Mouse (Mus musculus) E14TG2a.4 (cell line): Measurements from ENCODE around the gene Gatd1.

Experiments
- H3K27me3 ChIP-seq: 2 replicates; pipeline ENCODE4 v1.6.1; 2014; ENCODE audit warnings: low read length, control low read depth; ENCODE audit not compliant: insufficient read depth
- H3K36me3 ChIP-seq: 2 replicates; pipeline ENCODE4 v1.6.1; 2014; ENCODE audit warnings: low read length, control low read depth; ENCODE audit not compliant: insufficient read depth
- H3K4me1 ChIP-seq: replicated peaks from 2 replicates; pipeline ENCODE4 v1.6.1; 2014; ENCODE audit warnings: low read depth, low read length, control low read depth
- H3K4me3 ChIP-seq: replicated peaks from 2 replicates; pipeline ENCODE4 v1.5.1; 2014; ENCODE audit warnings: mild to moderate bottlenecking, low read length
- H3K9me3 ChIP-seq: 2 replicates; pipeline ENCODE4 v1.6.1; 2014; ENCODE audit warnings: low read length, control low read depth
- CTCF ChIP-seq: conservative IDR thresholded peaks from 2 replicates; pipeline ENCODE4 v1.5.1; 2014; ENCODE audit warnings: low read length
- NANOG ChIP-seq: IDR thresholded peaks from 2 replicates; pipeline ENCODE4 v1.6.1; 2014; ENCODE audit warnings: borderline replicate concordance, low read length, mixed read lengths
- POU5F1 ChIP-seq: IDR thresholded peaks from 2 replicates; pipeline ENCODE4 v1.6.1; 2014; ENCODE audit warnings: low read length, borderline replicate concordance

Gene Gatd1

GRCm38 (mm10) chr7:141437178-141438120 lies 23.5 kb upstream of the Gatd1 start, which contains the start of gene Slc25a22:
Gene Slc25a22 (minus strand): TSS chr7:141437892.
- H3K4me1 ChIP-seq: peaks cover 90% of the 10 kb centered on the region
- H3K27me3 ChIP-seq: no peaks in the 10 kb centered on the region
- peaks cover 64% of the 10 kb centered on the region for H3K36me3 ChIP-seq
- H3K9me3 ChIP-seq: no peaks in the 10 kb centered on the region
- TF ChIP-seq CTCF (peak; percentile 21), POU5F1 (no peak), NANOG (no peak)
- peak within 1 kb of the TSS; percentile 85 for H3K4me3 ChIP-seq

- Histone ChIP-seq H3K4me3 (peak overlapping the region; percentile 85), H3K9me3 (no peaks in the 10 kb centered on the region)
- no peak for TF ChIP-seq POU5F1
- no peak for TF ChIP-seq NANOG
- no peak for TF ChIP-seq CTCF
Observed at GRCm38 (mm10) chr7:141436523-141436892, 22.6 kb upstream of the Gatd1 start.

GRCm38 (mm10) chr7:141435856-141436522 lies 22.1 kb upstream of the Gatd1 start:
- TF ChIP-seq NANOG (no peak), POU5F1 (no peak), CTCF (no peak)
- Histone ChIP-seq H3K27me3 (no peaks in the 10 kb centered on the region), H3K4me1 (peaks cover 90% of the 10 kb centered on the region), H3K4me3 (peak overlapping the region; percentile 18; the same call in 1 of the 2 replicates), H3K9me3 (no peaks in the 10 kb centered on the region), H3K36me3 (peaks cover 64% of the 10 kb centered on the region)

More at GRCm38 (mm10) chr7:141436523-141436892, 22.6 kb upstream of the Gatd1 start:
- no peaks in the 10 kb centered on the region for H3K27me3 ChIP-seq
- H3K36me3 ChIP-seq: peaks cover 64% of the 10 kb centered on the region
- H3K4me1 ChIP-seq: peaks cover 90% of the 10 kb centered on the region

- Histone ChIP-seq H3K4me3 (peak overlapping the region; percentile 68), H3K27me3 (no peaks in the 10 kb centered on the region), H3K36me3 (peaks cover 64% of the 10 kb centered on the region), H3K4me1 (peaks cover 90% of the 10 kb centered on the region), H3K9me3 (no peaks in the 10 kb centered on the region)
- TF ChIP-seq NANOG: no peak
- no peak for TF ChIP-seq CTCF
- TF ChIP-seq POU5F1: no peak
Observed at GRCm38 (mm10) chr7:141435129-141435855, 21.4 kb upstream of the Gatd1 start.

- H3K4me1 ChIP-seq: peaks cover 92% of the 10 kb centered on the region
- H3K9me3 ChIP-seq: no peaks in the 10 kb centered on the region
- peak overlapping the region; percentile 68 for H3K4me3 ChIP-seq
- H3K27me3 ChIP-seq: no peaks in the 10 kb centered on the region
- TF ChIP-seq NANOG (no peak), CTCF (no peak), POU5F1 (no peak)
- peaks cover 59% of the 10 kb centered on the region for H3K36me3 ChIP-seq
Observed at GRCm38 (mm10) chr7:141434464-141434863, 20.5 kb upstream of the Gatd1 start.

- Histone ChIP-seq H3K4me1 (peaks cover 95% of the 10 kb centered on the region), H3K4me3 (peak overlapping the region; percentile 68), H3K27me3 (no peaks in the 10 kb centered on the region), H3K9me3 (no peaks in the 10 kb centered on the region), H3K36me3 (peaks cover 52% of the 10 kb centered on the region)
- TF ChIP-seq NANOG: no peak
- no peak for TF ChIP-seq POU5F1
- TF ChIP-seq CTCF: no peak
Observed at GRCm38 (mm10) chr7:141433517-141434400, 19.8 kb upstream of the Gatd1 start.

- H3K9me3 ChIP-seq: no peaks in the 10 kb centered on the region
- H3K4me1 ChIP-seq: peaks cover 95% of the 10 kb centered on the region
- peaks cover 43% of the 10 kb centered on the region for H3K36me3 ChIP-seq
- no peak for TF ChIP-seq POU5F1
- no peak for TF ChIP-seq NANOG
- TF ChIP-seq CTCF: no peak
- no peak overlapping the region for H3K4me3 ChIP-seq
- H3K27me3 ChIP-seq: no peaks in the 10 kb centered on the region
Observed at GRCm38 (mm10) chr7:141432741-141433516, 19.0 kb upstream of the Gatd1 start.
